Mouse (Mus musculus) adrenal gland, postnatal 10 days (tissue): ENCODE data around the gene Hist1h1d. TPM values are rescaled to one million over a fixed set of nuclear protein-coding genes. Genes with fewer than 3 reads are reported as not detected.
"Not testable (repeated sequence)": the region's sequence is repeated elsewhere in the genome, so short reads cannot be mapped to it uniquely, and the experiment has no call there.

Source experiments
- DNase-seq: peaks from one replicate; pipeline ENCODE4 v3.0.0; 2021; ENCODE audit warnings: mixed read lengths
- total RNA-seq, 2 experiments: library from RNA; stranded (reverse); gene quantifications; 2 replicates each; pipeline ENCODE4 v1.2.3; 2021

Gene Hist1h1d
- total RNA-seq, 2 experiments from 2014 or later = 27.8 to 32.6 TPM

DNA sequence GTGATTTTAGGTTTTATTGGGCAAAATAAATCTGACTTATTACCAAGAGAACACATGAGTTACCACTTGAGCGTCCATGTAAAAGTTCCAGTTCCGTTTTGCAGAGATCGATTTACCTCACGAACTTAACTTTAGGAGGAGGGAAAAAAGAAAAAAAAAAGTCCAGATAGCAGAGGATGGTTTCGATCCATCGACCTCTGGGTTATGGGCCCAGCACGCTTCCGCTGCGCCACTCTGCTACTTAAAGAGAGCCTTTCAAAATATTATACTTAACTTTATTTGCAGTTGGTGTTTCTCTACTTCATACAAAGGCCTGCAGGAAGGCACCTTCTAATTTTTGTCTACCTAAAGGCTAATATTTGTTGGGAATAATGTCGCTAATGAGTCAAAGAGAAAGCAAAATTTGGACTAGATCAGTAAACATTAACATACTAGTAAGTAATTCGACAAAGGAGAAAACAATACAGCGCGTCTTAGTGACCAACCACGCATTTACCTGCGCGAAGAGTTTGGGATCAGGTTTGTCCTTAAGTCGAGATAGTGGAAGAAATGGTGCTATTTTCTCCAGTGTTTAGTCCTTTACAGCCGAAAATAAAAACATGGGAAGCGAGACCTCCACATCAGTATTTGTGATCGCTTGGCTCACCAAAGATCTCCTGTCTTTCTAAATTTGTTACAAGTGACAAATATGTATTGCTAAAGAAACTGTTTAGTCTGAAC, 22.7 kb upstream of the Hist1h1d start:
- peak; percentile 74 for DNase-seq

GRCm38 (mm10) chr13:23530901-23531875, 21.9 kb upstream of the Hist1h1d start, which contains the start of gene Hist1h4h:
Hist1h4h (plus strand) TSS chr13:23531050.
- peak; percentile 97 for DNase-seq

GRCm38 (mm10) chr13:23532262-23533075, 20.6 kb upstream of the Hist1h1d start:
- DNase-seq = no peak

DNA sequence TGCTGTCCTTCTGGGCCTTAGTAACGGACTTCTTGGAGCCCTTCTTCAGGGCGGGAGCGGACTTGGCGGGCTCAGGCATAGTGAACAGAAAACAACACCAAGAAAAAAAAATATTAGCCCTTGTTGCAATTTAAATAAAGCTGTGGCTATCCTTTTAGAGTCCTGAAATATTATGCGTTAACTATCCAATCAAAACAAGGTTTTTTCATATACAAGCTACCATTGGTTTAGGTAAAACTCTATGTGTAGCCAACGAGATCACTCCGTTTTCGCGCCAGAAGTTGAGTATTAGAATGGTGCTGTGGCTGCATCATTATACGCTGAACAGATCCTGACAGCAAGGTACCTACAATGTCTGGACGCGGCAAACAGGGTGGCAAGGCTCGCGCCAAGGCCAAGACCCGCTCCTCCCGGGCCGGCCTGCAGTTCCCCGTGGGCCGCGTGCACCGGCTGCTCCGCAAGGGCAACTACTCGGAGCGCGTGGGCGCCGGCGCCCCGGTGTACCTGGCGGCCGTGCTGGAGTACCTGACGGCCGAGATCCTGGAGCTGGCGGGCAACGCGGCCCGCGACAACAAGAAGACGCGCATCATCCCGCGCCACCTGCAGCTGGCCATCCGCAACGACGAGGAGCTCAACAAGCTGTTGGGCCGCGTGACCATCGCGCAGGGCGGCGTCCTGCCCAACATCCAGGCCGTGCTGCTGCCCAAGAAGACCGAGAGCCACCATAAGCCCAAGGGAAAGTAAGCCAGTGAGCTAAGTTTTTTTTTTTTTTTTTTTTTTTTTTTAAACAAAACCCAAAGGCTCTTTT, 19.3 kb upstream of the Hist1h1d start, which contains the start of gene Hist1h2af:
Gene Hist1h2af (plus strand): TSS at position 347 of the 808 bp plus-strand sequence.
- peak; percentile 73 for DNase-seq

DNA sequence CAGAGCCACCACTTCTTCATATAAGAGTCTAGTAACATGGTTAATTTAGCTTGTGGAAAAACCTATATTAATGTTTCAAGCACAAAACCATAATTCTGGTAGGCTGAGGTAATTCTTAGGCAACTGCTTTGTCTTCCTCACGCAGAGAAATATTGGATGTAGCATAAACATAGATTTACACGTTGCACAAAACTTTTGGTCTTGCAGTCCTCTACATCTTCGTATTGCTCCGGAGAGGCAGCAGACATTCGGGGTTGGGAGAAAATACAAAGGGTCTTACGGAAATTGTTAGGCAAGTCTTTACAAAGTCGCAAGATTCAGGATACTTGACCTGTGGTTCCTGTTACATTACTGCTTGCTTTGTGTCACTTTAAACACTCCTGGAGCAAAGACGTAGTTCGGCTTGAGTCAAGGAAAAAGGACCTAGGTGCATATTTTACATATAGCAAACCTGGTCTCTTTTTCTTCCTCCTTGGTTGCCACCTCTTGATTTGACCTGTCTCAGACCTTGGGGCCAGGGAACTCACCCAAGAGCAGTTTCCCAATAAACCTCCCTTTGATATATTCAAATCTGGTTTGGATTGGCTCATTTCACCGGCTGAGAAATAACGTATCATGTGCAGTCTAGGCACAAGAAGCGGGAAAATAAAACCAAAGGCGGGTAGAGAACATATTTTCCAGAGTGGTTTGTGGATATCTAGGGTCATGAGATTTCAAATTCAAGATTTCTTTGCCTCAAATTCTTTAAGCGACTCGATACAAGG, 18.5 kb upstream of the Hist1h1d start:
- DNase-seq = peak; percentile 47

DNA sequence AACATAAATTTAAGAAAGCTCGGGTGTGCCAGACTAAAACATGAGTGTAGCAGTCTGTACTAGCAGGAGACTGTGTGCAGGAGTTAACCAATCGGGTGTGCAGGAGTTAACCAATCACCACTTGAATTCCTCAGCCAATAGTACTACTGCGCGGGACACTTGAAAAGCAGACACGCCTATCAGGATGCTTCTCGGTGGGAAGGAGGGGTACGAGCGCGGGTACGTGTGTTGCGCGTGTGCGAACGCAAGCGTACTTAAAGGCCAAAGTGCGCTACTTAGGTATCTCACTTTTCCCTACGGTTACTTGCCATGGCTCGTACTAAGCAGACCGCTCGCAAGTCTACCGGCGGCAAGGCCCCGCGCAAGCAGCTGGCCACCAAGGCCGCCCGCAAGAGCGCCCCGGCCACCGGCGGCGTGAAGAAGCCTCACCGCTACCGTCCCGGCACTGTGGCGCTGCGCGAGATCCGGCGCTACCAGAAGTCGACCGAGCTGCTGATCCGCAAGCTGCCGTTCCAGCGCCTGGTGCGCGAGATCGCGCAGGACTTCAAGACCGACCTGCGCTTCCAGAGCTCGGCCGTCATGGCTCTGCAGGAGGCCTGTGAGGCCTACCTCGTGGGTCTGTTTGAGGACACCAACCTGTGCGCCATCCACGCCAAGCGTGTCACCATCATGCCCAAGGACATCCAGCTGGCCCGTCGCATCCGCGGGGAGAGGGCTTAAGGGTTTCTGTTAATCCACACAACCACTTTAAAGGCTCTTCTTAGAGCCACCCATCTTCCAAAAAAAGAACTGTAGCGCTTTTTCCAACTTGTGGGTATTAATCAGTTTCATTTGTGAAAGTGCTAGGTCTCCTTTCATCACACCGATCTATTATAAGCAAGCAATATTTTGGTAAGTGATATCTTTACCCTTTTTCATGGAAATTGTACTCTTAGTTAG, 17.7 kb upstream of the Hist1h1d start, which contains the start of gene Hist1h3g:
Gene Hist1h3g (plus strand): TSS at position 286 of the 939 bp plus-strand sequence.
- peak; percentile 90 for DNase-seq

- no peak for DNase-seq
These were observed 16.8 kb upstream of the Hist1h1d start for GRCm38 (mm10) chr13:23536076-23536822.

DNA sequence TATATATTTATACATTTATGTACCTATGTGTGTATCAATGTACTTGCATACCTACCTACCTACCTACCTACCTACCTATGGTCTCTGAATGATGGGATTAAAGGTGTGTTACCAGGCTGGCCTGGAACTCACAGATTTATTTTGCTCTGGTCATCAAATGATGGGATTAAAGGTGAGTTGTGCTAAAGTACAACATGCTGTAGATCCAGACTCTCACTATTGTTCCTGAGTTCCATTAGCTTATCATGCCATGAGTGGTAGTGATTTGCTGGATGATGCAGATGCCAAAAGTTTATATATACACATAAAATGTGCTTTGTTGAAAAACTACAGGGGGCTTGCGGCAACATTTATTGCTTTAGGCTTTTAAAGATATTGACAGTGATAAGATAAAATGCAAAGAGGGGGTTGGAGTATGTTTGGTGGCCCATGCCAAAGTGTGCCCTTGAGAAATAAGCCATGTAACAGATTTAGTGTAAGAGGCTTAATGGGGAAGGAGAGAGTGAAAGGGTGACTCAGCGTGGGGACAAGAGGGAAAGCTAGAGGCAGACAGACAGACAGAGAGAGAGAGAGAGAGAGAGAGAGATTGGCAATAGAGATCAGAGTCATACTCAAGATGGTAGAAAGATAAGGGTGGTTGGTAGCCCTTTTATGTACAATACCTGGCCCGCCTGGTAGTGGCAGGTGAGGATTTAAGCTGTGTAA, 15.9 kb upstream of the Hist1h1d start:
- no peak for DNase-seq

DNA sequence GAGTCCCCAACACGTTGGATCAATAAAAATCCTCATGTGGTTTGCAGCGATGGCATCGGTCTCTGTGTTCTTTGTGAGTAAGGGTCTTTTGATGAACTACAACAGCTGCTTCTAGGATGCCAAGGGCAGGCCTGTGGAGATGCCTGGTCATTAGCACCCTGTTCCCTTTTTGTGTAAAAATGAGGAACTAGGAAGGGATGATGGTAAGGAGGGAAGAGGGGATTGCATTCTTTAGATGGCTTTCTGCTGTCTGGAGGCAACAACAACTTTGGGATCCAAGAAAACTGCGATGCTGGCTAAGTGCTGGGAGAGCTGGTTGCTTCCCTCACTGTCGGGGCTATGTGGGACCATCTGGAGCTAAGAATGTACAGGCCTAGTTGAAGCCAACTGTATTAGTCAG, 14.8 kb upstream of the Hist1h1d start:
- DNase-seq = no peak

GRCm38 (mm10) chr13:23539821-23540220, 13.2 kb upstream of the Hist1h1d start:
- DNase-seq = not testable (repeated sequence)

- DNase-seq = no peak
These were observed 11.6 kb upstream of the Hist1h1d start for GRCm38 (mm10) chr13:23541497-23541896.

GRCm38 (mm10) chr13:23542225-23542980, 10.7 kb upstream of the Hist1h1d start:
- DNase-seq = not testable (repeated sequence)

GRCm38 (mm10) chr13:23542999-23543607, 10.0 kb upstream of the Hist1h1d start, which contains the start of gene Hist1h2bh:
Hist1h2bh (minus strand) TSS chr13:23543392.
- peak; percentile 77 for DNase-seq

- DNase-seq = peak; percentile 78
These were observed 8.9 kb upstream of the Hist1h1d start, which contains the start of gene Hist1h3f for GRCm38 (mm10) chr13:23543965-23544786. Hist1h3f (plus strand) TSS chr13:23544052.

- not testable (repeated sequence) for DNase-seq
These were observed 8.3 kb upstream of the Hist1h1d start for GRCm38 (mm10) chr13:23544787-23545120.
